In the genomic region with DNA sequence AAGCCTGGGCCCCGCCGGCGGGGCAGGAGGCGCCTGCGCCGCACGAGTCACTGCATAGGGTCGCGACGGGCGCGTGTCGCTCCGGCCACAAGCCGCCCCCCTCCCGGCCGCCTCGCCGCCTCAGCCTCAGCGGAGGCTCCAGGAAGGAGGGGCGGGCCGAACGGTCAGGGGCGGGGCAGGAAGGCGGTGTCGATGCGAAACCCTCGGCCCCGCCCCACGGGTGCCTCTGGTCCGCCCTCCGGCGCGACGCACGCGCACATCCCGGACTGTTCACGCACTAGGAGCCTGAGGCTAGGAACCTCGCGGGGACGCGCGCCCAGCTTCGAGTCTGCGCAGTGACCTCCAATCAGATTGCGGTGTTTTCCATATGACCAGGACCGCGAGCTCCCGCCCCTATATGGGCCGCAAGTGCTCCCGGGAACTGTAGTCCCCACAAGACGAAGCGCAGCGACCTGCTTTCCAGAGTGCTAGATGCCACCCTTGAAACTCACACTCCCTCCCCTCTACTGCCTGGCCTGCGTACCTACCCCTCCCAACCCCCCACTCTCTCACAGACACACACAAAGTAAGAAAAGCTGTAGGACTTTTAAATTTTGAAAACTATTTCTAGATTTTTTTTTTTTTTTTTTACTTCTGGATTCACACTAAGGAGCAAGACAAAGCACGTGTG, we compare ENCODE assay signal across 7 mouse cellular contexts. TPM values are rescaled to one million over a fixed set of nuclear protein-coding genes. Genes with fewer than 3 reads are reported as not detected.
DNase-seq lines count a peak whose midpoint lies in the region; ATAC-seq lines count a peak whose summit lies in the region.

Gene Ralgapa2, minus strand, starts transcription at position 434 of the 670 bp plus-strand sequence.

- no peaks in the 10 kb centered on the region for H3K27me3 ChIP-seq in intestine, embryonic 15.5 days (replicated peaks)
- no peaks in the 10 kb centered on the region for H3K27me3 ChIP-seq in midbrain, embryonic 10.5 days (ENCODE audit: low read depth, poor library complexity, severe bottlenecking)

- H3K4me1 ChIP-seq in intestine, embryonic 15.5 days (replicated peaks), result peaks cover 3% of the 10 kb centered on the region
- peaks cover 26% of the 10 kb centered on the region for H3K4me1 ChIP-seq in midbrain, embryonic 10.5 days

- DNase-seq in adrenal gland, adult 2 months, result peak; percentile 100
- peak; percentile 99 for DNase-seq in embryo, embryonic 11.5 days (ENCODE audit: low read depth, low spot score)
- peak; percentile 99 for DNase-seq in gastrocnemius, postnatal 36 days
- DNase-seq in left cerebral cortex, postnatal 25 days (ENCODE audit: low spot score in 2 of 2), result peak; percentile 99 to 100
- DNase-seq in midbrain, embryonic 10.5 days (ENCODE audit: low spot score), result peak; percentile 99
- DNase-seq in right cerebral cortex, postnatal 4 days, result peak; percentile 97

- ATAC-seq in intestine, embryonic 15.5 days, result peak; percentile 99

- WGBS in intestine, embryonic 15.5 days, result under 1% methylated on average over 56 of the region's 57 CpGs
- under 1% methylated on average over 51 of the region's 57 CpGs for WGBS in midbrain, embryonic 10.5 days

- peak within 1 kb of the TSS; percentile 89 for H3K9ac ChIP-seq in intestine, embryonic 15.5 days

- H3K27ac ChIP-seq in intestine, embryonic 15.5 days, result peak within 1 kb of the TSS; percentile 58
- H3K27ac ChIP-seq in midbrain, embryonic 10.5 days (replicated peaks), result peak within 1 kb of the TSS; percentile 95

- H3K4me3 ChIP-seq in intestine, embryonic 15.5 days (replicated peaks), result peak within 1 kb of the TSS; percentile 87
- H3K4me3 ChIP-seq in midbrain, embryonic 10.5 days, result peak within 1 kb of the TSS; percentile 87

- peak within 1 kb of the TSS; percentile 87 for H3K4me2 ChIP-seq in intestine, embryonic 15.5 days (replicated peaks)

- H3K36me3 ChIP-seq in intestine, embryonic 15.5 days, result no peaks in the 10 kb centered on the region
- H3K36me3 ChIP-seq in midbrain, embryonic 10.5 days, result no peaks in the 10 kb centered on the region

- intact Hi-C loops in gastrocnemius, postnatal 36 days (cut with DNase I), result no loop called here
- intact Hi-C loops in left cerebral cortex, postnatal 25 days (cut with DNase I), result no loop called here

- no peaks in the 10 kb centered on the region for H3K9me3 ChIP-seq in intestine, embryonic 15.5 days
- no peaks in the 10 kb centered on the region for H3K9me3 ChIP-seq in midbrain, embryonic 10.5 days (replicated peaks)

RNA-seq across cellular contexts. Expression of gene Ralgapa2, which starts in this region (rescaled TPM):
- 10 to 100 TPM; 22.1 to 28.4 TPM for total RNA-seq in adrenal gland, adult 2 months (2021)
- polyA plus RNA-seq in adrenal gland, adult 2 months (2012; rRNA removed), result 10.2 and 12.9 TPM in 2 replicates
- total RNA-seq in gastrocnemius, postnatal 36 days (2021), result 1 to 10 TPM; 6.4 to 7.3 TPM
- polyA plus RNA-seq in intestine, embryonic 15.5 days (2015; fragmentation: Nextera tagmentation; extraction: Ambion mirVana), result 8.5 and 9.2 TPM in 2 replicates
- total RNA-seq in left cerebral cortex, postnatal 25 days (2021), result 10 to 100 TPM; 20.2 to 24.5 TPM
- 9.7 and 10.6 TPM in 2 replicates for polyA plus RNA-seq in midbrain, embryonic 10.5 days (2016; fragmentation: Nextera tagmentation; extraction: Ambion mirVana)

Comparison
In these comparisons a context has a peak if more than half of its experiments do, and no peak if none do; other contexts are left out.
1. Peak in every context shown above with its lines: DNase-seq, ATAC-seq, H3K4me3 ChIP-seq and H3K27ac ChIP-seq.